8 mouse cellular contexts compared by ENCODE assay signal in genomic region chr11:31675430-31675829, GRCm38 (mm10). TPM values are rescaled to one million over a fixed set of nuclear protein-coding genes. Genes with fewer than 3 reads are reported as not detected.
DNase-seq lines count a peak whose midpoint lies in the region; TF ChIP-seq lines count a peak whose summit lies in the region.

No protein-coding gene starts in this region.

- H3K4me3 ChIP-seq in cerebellum, adult 2 months (replicated peaks; ENCODE audit: insufficient read depth, low read depth, low read length), result no peak overlapping the region

- no peaks in the 10 kb centered on the region for H3K27me3 ChIP-seq in cerebellum, adult 2 months (ENCODE audit: control insufficient read depth, insufficient read depth, low read length)

- TF ChIP-seq CTCF in cerebellum, adult 2 months (IDR thresholded peaks at IDR 0.05; ENCODE audit: borderline replicate concordance, insufficient read depth, low read depth, low read length), result peak; percentile 66; the same call in 1 of the 2 replicates

- WGBS in cerebellum, adult 2 months, result 37% methylated on average over 2 of the region's 2 CpGs

- no peaks in the 10 kb centered on the region; the same call in 1 of the 2 replicates for H3K4me1 ChIP-seq in cerebellum, adult 2 months (ENCODE audit: control insufficient read depth, insufficient read depth, low read length)

- DNase-seq in gastrocnemius, adult 18-20 months (ENCODE audit: low spot score), result peak; percentile 71
- no peak for DNase-seq in gastrocnemius, postnatal 4 days (ENCODE audit: low spot score in 2 of 2)
- peak; percentile 67 to 73 for DNase-seq in right cerebral cortex, adult 2 months (ENCODE audit: low spot score in 2 of 2)
- no peak for DNase-seq in right cerebral cortex, postnatal 36 days (ENCODE audit: low spot score in 2 of 2)
- DNase-seq in cerebellum, adult 2 months, result peak; percentile 50 to 65
- peak; percentile 24 for DNase-seq in hindlimb bud, embryonic 11.5 days (ENCODE audit: extremely low spot score, low read depth, low spot score)
- DNase-seq in lung, postnatal 25 days (ENCODE audit: low spot score), result peak; percentile 77
- no peak for DNase-seq in testis, postnatal 10 days (ENCODE audit: low spot score)

- no peak overlapping the region for H3K27ac ChIP-seq in cerebellum, adult 2 months (ENCODE audit: insufficient read depth, low read length)

- TF ChIP-seq POLR2A in cerebellum, adult 2 months (IDR thresholded peaks at IDR 0.05; ENCODE audit: borderline replicate concordance, insufficient read depth, low read length), result no peak

RNA-seq across cellular contexts. Expression of gene Bod1, which starts 3.7 kb away (rescaled TPM):
- total RNA-seq in gastrocnemius, adult 18-20 months (2021), result 100 to 1,000 TPM; 151 to 175 TPM
- total RNA-seq in gastrocnemius, postnatal 4 days (2021), result 100 to 1,000 TPM; 109 to 111 TPM
- polyA plus RNA-seq in cerebellum, adult 2 months (2012; rRNA removed), result 130 and 139 TPM in 2 replicates

Comparison
In these comparisons a context has a peak if more than half of its experiments do, and no peak if none do; other contexts are left out.
1. DNase-seq: peak in gastrocnemius, adult 18-20 months (single experiment), right cerebral cortex, adult 2 months (2 of 2), cerebellum, adult 2 months (2 of 2), hindlimb bud, embryonic 11.5 days (single experiment) and lung, postnatal 25 days (single experiment); none in gastrocnemius, postnatal 4 days (0 of 2), right cerebral cortex, postnatal 36 days (0 of 2) and testis, postnatal 10 days (single experiment).